Mouse (Mus musculus): ENCODE measurements at regions not wholly inside any gene's neighbourhood (a gene's known extent, or its start where the extent isn't known, plus 50 kb on each side); places are given as distances from the start of the nearest gene placed in this dataset.

DNA sequence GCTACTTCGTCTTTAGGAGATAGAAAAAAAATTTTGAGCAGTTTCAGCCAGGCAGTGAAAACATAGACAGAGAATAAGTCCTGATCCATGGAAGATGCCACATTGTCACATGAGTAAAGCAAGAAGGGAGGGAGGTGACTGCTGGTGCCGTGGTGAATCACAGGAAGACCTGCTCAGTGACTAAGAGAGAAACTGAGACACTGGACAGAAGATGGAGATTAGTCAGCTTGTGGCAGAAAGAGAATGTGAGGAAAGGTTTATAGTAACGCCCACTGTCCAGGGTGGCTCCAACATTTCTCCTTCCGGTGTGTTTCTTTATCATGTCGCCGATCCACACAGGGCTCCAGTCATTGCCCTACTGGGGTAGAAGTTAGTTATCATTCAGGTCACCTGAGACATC is 339.6 kb downstream of the Foxa2 start:
- TF ChIP-seq CTCF (IDR thresholded peaks at IDR 0.05; ENCODE audit: extremely low read depth, insufficient read length, insufficient replicate concordance, low read depth, low read length) (no peak), POLR2A (IDR thresholded peaks at IDR 0.05; ENCODE audit: low read depth, low read length) (no peak)
- 83% methylated on average over 6 of the region's 6 CpGs for WGBS
- H3K4me3 ChIP-seq (ENCODE audit: low read depth, low read length) = no peak overlapping the region

GRCm38 (mm10) chr2:147703981-147704380 is 342.3 kb downstream of the Pax1 start:
- WGBS = 51% methylated on average over 10 of the region's 10 CpGs
- H3K4me3 ChIP-seq (ENCODE audit: low read depth, low read length) = no peak overlapping the region
- H3K27ac ChIP-seq (ENCODE audit: insufficient read depth, low read depth, low read length) = no peak overlapping the region
- no peaks in the 10 kb centered on the region for H3K36me3 ChIP-seq (ENCODE audit: control insufficient read depth, insufficient read depth, low read length)
- no peaks in the 10 kb centered on the region for H3K4me1 ChIP-seq (ENCODE audit: control insufficient read depth, insufficient read depth, insufficient read length, low read length)
- TF ChIP-seq POLR2A (IDR thresholded peaks at IDR 0.05; ENCODE audit: low read depth, low read length) (no peak), CTCF (IDR thresholded peaks at IDR 0.05; ENCODE audit: extremely low read depth, insufficient read length, insufficient replicate concordance, low read depth, low read length) (no peak)
- no peaks in the 10 kb centered on the region for H3K27me3 ChIP-seq (ENCODE audit: control insufficient read depth, insufficient read depth, low read length)

More for the DNA sequence above, 339.6 kb downstream of the Foxa2 start:
- Histone ChIP-seq H3K27me3 (ENCODE audit: control insufficient read depth, insufficient read depth, low read length) (no peaks in the 10 kb centered on the region), H3K36me3 (ENCODE audit: control insufficient read depth, insufficient read depth, low read length) (no peaks in the 10 kb centered on the region), H3K27ac (ENCODE audit: insufficient read depth, low read depth, low read length) (no peak overlapping the region), H3K4me1 (ENCODE audit: control insufficient read depth, insufficient read depth, insufficient read length, low read length) (no peaks in the 10 kb centered on the region)

DNA sequence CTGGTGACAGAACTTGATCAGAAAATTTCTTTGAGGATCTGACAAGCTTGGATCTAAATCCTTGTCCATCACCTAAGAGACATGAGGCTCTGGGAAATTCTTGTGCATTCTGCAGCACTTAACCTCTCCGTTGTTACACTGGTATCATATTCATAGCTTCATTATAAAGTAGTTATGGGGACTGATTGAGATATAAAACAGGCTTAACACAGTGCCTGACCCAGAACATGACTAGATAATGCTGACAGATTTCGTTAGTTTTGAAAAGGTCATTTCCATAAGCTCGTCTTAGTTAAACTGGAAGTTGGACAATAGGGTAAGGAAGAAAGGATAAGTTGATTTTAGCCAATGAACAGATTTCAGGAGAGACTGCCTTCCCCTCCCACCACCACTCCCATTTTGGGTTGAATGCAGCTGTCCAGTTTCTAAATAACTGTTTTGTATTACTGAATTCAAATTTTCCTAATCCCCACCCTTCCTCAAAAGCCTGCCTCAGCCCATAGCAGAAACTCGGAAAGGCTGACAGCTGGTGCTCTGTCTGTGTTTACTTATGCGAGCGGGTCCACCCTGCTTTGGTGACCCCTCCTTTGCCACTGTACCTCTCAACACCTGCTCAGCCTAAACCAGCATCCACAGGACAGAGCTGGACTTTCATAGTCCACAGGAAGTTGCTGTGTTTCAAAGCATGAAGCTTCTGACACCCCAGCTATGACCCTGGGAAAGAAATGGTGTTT is 340.8 kb downstream of the Pax1 start:
- WGBS = 48% methylated on average over 6 of the region's 6 CpGs
- H3K4me1 ChIP-seq (ENCODE audit: control insufficient read depth, insufficient read depth, insufficient read length, low read length) = no peaks in the 10 kb centered on the region
- H3K36me3 ChIP-seq (ENCODE audit: control insufficient read depth, insufficient read depth, low read length) = no peaks in the 10 kb centered on the region
- no peak overlapping the region for H3K27ac ChIP-seq (ENCODE audit: insufficient read depth, low read depth, low read length)
- H3K4me3 ChIP-seq (ENCODE audit: low read depth, low read length) = no peak overlapping the region
- no peak for TF ChIP-seq CTCF (IDR thresholded peaks at IDR 0.05; ENCODE audit: extremely low read depth, insufficient read length, insufficient replicate concordance, low read depth, low read length)
- TF ChIP-seq POLR2A (IDR thresholded peaks at IDR 0.05; ENCODE audit: low read depth, low read length) = no peak
- H3K27me3 ChIP-seq (ENCODE audit: control insufficient read depth, insufficient read depth, low read length) = no peaks in the 10 kb centered on the region

DNA sequence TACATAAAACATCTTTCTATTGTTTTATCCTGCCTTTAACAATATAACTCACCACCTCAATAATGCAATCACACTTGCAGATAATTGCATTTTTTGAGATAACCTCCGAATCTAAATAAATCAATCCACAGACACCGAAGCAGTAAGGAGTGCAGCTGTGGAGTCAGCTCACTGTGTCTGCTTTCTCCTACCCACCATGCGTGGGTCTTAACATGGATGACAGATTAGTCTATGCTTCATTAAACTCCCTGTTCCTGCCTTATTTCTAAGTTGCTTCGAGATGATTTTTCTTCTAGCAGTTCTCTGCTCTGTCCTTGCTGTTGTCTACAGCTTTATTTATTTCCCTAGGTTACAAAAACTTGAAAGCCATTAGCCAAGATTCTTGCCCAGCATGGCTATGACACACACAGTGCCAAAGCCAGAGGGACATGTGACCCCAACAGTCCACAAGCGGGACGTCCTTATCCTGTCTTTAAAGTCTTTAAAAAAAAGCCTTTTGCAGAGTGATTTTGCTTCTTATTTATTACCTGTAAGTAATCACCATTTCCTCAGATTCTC is 337.9 kb downstream of the Pax1 start:
- TF ChIP-seq POLR2A (IDR thresholded peaks at IDR 0.05; ENCODE audit: low read depth, low read length) (no peak), CTCF (IDR thresholded peaks at IDR 0.05; ENCODE audit: extremely low read depth, insufficient read length, insufficient replicate concordance, low read depth, low read length) (no peak)
- Histone ChIP-seq H3K4me1 (ENCODE audit: control insufficient read depth, insufficient read depth, insufficient read length, low read length) (no peaks in the 10 kb centered on the region), H3K36me3 (ENCODE audit: control insufficient read depth, insufficient read depth, low read length) (no peaks in the 10 kb centered on the region), H3K27me3 (ENCODE audit: control insufficient read depth, insufficient read depth, low read length) (no peaks in the 10 kb centered on the region), H3K27ac (ENCODE audit: insufficient read depth, low read depth, low read length) (no peak overlapping the region), H3K4me3 (ENCODE audit: low read depth, low read length) (no peak overlapping the region)
- WGBS = 65% methylated on average over 6 of the region's 6 CpGs

DNA sequence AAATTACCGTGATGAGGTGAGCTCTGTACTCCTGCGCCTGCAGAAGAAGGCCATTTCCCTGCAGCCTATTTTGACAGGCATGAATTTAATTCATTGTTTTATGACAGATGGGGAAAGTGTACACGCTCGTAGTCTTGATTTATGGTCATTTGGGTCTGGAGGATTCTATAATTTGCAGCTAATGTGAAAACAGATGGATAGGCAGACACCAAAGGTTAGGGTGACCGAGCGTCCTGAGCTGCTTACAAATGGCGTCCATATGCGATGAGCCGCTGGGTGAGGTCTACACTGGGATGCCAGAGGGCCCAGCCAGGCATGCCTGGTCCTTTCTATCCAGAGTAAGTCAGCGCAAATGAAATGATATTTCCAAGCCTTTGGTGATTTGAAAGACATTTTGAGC is 330.2 kb downstream of the Pax1 start:
- TF ChIP-seq CTCF (IDR thresholded peaks at IDR 0.05; ENCODE audit: extremely low read depth, insufficient read length, insufficient replicate concordance, low read depth, low read length) (no peak), POLR2A (IDR thresholded peaks at IDR 0.05; ENCODE audit: low read depth, low read length) (no peak)

GRCm38 (mm10) chr2:147690506-147691208 is 328.9 kb downstream of the Pax1 start:
- H3K27me3 ChIP-seq (ENCODE audit: control insufficient read depth, insufficient read depth, low read length) = no peaks in the 10 kb centered on the region
- H3K27ac ChIP-seq (ENCODE audit: insufficient read depth, low read depth, low read length) = no peak overlapping the region
- H3K4me3 ChIP-seq (ENCODE audit: low read depth, low read length) = no peak overlapping the region
- TF ChIP-seq POLR2A (IDR thresholded peaks at IDR 0.05; ENCODE audit: low read depth, low read length) (no peak), CTCF (IDR thresholded peaks at IDR 0.05; ENCODE audit: extremely low read depth, insufficient read length, insufficient replicate concordance, low read depth, low read length) (no peak)
- 65% methylated on average over 15 of the region's 15 CpGs for WGBS
- no peaks in the 10 kb centered on the region for H3K4me1 ChIP-seq (ENCODE audit: control insufficient read depth, insufficient read depth, insufficient read length, low read length)
- no peaks in the 10 kb centered on the region for H3K36me3 ChIP-seq (ENCODE audit: control insufficient read depth, insufficient read depth, low read length)

More for the DNA sequence above, 330.2 kb downstream of the Pax1 start:
- H3K36me3 ChIP-seq (ENCODE audit: control insufficient read depth, insufficient read depth, low read length) = no peaks in the 10 kb centered on the region
- H3K27me3 ChIP-seq (ENCODE audit: control insufficient read depth, insufficient read depth, low read length) = no peaks in the 10 kb centered on the region
- no peak overlapping the region for H3K4me3 ChIP-seq (ENCODE audit: low read depth, low read length)
- no peak overlapping the region for H3K27ac ChIP-seq (ENCODE audit: insufficient read depth, low read depth, low read length)
- WGBS = 77% methylated on average over 10 of the region's 10 CpGs
- H3K4me1 ChIP-seq (ENCODE audit: control insufficient read depth, insufficient read depth, insufficient read length, low read length) = no peaks in the 10 kb centered on the region

DNA sequence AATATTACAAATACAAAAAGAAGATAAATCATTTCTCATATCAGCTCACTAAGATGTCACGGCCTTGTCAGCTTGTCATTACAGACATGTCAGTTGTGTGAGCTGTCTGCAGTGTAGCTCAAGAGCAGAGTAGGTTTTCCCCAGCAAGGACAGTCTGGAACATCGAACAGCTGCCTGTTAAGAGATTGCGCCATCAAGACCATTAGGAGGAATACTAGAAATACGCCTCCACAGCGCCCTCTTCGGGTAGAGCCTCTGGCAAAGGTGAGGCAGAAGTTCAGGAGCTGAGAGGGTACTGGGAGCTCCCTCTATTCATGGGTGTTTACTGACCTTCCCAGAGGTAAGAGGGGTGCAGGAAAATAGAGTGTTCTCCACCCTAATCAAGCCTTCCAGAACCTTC is 327.0 kb downstream of the Pax1 start:
- H3K27ac ChIP-seq (ENCODE audit: insufficient read depth, low read depth, low read length) = no peak overlapping the region
- TF ChIP-seq CTCF (IDR thresholded peaks at IDR 0.05; ENCODE audit: extremely low read depth, insufficient read length, insufficient replicate concordance, low read depth, low read length) = no peak
- no peak for TF ChIP-seq POLR2A (IDR thresholded peaks at IDR 0.05; ENCODE audit: low read depth, low read length)
- no peaks in the 10 kb centered on the region for H3K36me3 ChIP-seq (ENCODE audit: control insufficient read depth, insufficient read depth, low read length)
- 15% methylated on average over 6 of the region's 6 CpGs for WGBS
- H3K4me1 ChIP-seq (ENCODE audit: control insufficient read depth, insufficient read depth, insufficient read length, low read length) = no peaks in the 10 kb centered on the region
- H3K4me3 ChIP-seq (ENCODE audit: low read depth, low read length) = no peak overlapping the region
- H3K27me3 ChIP-seq (ENCODE audit: control insufficient read depth, insufficient read depth, low read length) = no peaks in the 10 kb centered on the region
